Mouse (Mus musculus) midbrain, embryonic 16.5 days (tissue): ENCODE measurements around the gene Snd1. TPM values are rescaled to one million over a fixed set of nuclear protein-coding genes. Genes with fewer than 3 reads are reported as not detected.

ENCODE experiments used
- ATAC-seq: fragments of 200-750 bp; cut with Nextera tagmentation; 2 replicates; pipeline ENCODE4 v1.8.0; 2017; ENCODE audit warnings: moderate TSS enrichment
- H3K27ac ChIP-seq: fragments of 300-500 bp; sonication (generic); 2 replicates; pipeline ENCODE4 v1.5.1; 2014; ENCODE audit warnings: mild to moderate bottlenecking, low read length, mixed read lengths
- H3K27me3 ChIP-seq: fragments of 300-500 bp; sonication (generic); 2 replicates; pipeline ENCODE4 v1.6.1; 2014; ENCODE audit warnings: low read depth, low read length, mixed read lengths; ENCODE audit not compliant: control insufficient read depth, insufficient read depth
- H3K36me3 ChIP-seq: fragments of 300-500 bp; sonication (generic); 2 replicates; pipeline ENCODE4 v1.6.1; 2014; ENCODE audit warnings: mild to moderate bottlenecking, low read length, moderate library complexity, mixed read lengths; ENCODE audit not compliant: control insufficient read depth, insufficient read depth
- H3K4me1 ChIP-seq: fragments of 300-500 bp; sonication (generic); 2 replicates; pipeline ENCODE4 v1.6.1; 2014; ENCODE audit warnings: mild to moderate bottlenecking, low read length, mixed read lengths; ENCODE audit not compliant: control insufficient read depth, insufficient read depth
- H3K4me2 ChIP-seq: fragments of 300-500 bp; sonication (generic); 2 replicates; pipeline ENCODE4 v1.6.1; 2014; ENCODE audit warnings: mild to moderate bottlenecking, low read length, mixed read lengths
- H3K4me3 ChIP-seq: fragments of 300-500 bp; sonication (generic); 2 replicates; pipeline ENCODE4 v1.5.1; 2014; ENCODE audit warnings: low read depth, mild to moderate bottlenecking, low read length, moderate library complexity, mixed read lengths
- H3K9ac ChIP-seq: fragments of 300-500 bp; sonication (generic); 2 replicates; pipeline ENCODE4 v1.6.1; 2014; ENCODE audit warnings: low read depth, low read length, mixed read lengths
- H3K9me3 ChIP-seq: fragments of 300-500 bp; sonication (generic); replicated peaks from 2 replicates; pipeline ENCODE4 v1.6.1; 2014; ENCODE audit warnings: mild to moderate bottlenecking, low read length, mixed read lengths; ENCODE audit not compliant: control insufficient read depth, poor library complexity, severe bottlenecking
- WGBS: fragments of 180-500 bp; shearing (Covaris S2); extraction: QIAGEN DNeasy Blood & Tissue Kit; methylation state at CpG from one replicate; pipeline ENCODE4 v1.1.7; 2014; 5-methylcytosine and 5-hydroxymethylcytosine counted together
- polyA plus RNA-seq: library from polyadenylated mRNA; unstranded; fragments of >200 nt; fragmentation: Nextera tagmentation; extraction: Ambion mirVana; gene quantifications from 2 replicates; pipeline ENCODE4 v1.2.1, GENCODE M21; 2015

The Snd1 gene
- polyA plus RNA-seq, 1 experiment from 2014 or later: 82.8 TPM

DNA sequence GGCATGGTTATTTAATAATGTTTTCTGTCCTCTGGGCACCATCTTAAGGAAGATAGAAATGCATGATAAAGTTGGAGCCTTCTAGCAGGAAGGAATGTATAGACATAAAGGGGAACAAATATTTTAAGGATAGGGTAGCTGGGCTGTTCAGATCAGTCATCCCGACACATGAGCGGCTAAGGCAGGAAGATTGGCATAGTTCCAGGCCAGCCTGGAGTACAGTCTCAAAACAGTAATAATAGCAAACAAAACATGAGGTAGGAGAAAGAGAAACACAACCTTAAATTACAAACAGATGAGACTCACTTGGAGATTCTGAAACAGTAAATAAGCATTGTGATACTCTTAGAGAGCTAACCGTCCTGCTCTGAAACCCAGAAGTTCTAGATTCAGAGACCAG lies 276.2 kb downstream of the Snd1 start:
- peaks cover 12% of the 10 kb centered on the region for H3K4me1 ChIP-seq
- WGBS: 79% methylated on average over 3 of the region's 3 CpGs
- no peak overlapping the region for H3K27ac ChIP-seq
- no peaks in the 10 kb centered on the region for H3K27me3 ChIP-seq
- ATAC-seq: no peak
- H3K9ac ChIP-seq: no peak overlapping the region
- no peaks in the 10 kb centered on the region for H3K9me3 ChIP-seq
- no peak overlapping the region for H3K4me3 ChIP-seq
- no peaks in the 10 kb centered on the region for H3K36me3 ChIP-seq
- no peak overlapping the region for H3K4me2 ChIP-seq

DNA sequence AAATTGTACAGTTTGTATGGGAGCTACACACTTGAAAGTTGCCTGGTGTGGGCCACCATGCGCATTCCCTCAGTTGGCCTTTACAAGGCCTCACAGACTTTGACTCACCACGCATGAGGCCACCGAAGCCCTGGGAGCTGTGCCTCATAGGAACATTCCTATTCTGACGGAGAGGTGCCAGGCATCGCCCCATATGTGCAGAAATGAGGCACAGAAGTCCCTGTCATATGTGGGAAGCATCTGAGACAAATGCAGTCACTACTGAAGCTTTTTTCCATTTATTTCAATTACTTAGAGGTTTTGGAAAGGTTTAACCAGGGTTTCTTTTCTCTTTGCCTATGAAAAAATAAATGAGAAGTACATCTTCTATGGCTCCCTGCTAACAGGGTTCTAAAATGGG lies 278.3 kb downstream of the Snd1 start:
- 94% methylated on average over 5 of the region's 5 CpGs for WGBS
- Histone ChIP-seq H3K4me3 (no peak overlapping the region), H3K9me3 (no peaks in the 10 kb centered on the region), H3K27me3 (no peaks in the 10 kb centered on the region), H3K27ac (no peak overlapping the region), H3K4me1 (peaks cover 18% of the 10 kb centered on the region), H3K36me3 (no peaks in the 10 kb centered on the region), H3K4me2 (no peak overlapping the region), H3K9ac (no peak overlapping the region)
- ATAC-seq: no peak

DNA sequence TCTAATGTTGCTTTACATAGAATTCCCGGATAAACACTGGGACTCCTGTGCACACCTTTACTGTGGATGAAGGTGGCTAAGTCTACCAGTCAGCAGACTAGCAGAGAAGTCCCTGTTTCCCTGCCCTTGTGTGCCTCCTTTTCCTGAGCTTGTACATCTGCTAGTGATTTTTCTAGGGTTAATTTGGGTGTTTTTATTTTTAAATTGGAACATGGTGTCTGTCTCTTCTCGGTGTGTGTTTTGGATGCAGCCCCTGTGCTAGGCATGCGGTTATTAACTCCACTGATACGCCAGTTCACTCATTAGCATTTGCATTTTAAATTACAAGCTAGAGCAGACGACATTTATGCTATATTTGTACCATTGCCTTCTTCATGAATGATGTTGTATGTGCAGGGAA lies 278.7 kb downstream of the Snd1 start:
- 71% methylated on average over 5 of the region's 5 CpGs for WGBS
- Histone ChIP-seq H3K27me3 (no peaks in the 10 kb centered on the region), H3K4me2 (no peak overlapping the region), H3K36me3 (no peaks in the 10 kb centered on the region), H3K9ac (no peak overlapping the region), H3K4me3 (no peak overlapping the region), H3K4me1 (peaks cover 18% of the 10 kb centered on the region), H3K9me3 (no peaks in the 10 kb centered on the region), H3K27ac (no peak overlapping the region)
- ATAC-seq: no peak

DNA sequence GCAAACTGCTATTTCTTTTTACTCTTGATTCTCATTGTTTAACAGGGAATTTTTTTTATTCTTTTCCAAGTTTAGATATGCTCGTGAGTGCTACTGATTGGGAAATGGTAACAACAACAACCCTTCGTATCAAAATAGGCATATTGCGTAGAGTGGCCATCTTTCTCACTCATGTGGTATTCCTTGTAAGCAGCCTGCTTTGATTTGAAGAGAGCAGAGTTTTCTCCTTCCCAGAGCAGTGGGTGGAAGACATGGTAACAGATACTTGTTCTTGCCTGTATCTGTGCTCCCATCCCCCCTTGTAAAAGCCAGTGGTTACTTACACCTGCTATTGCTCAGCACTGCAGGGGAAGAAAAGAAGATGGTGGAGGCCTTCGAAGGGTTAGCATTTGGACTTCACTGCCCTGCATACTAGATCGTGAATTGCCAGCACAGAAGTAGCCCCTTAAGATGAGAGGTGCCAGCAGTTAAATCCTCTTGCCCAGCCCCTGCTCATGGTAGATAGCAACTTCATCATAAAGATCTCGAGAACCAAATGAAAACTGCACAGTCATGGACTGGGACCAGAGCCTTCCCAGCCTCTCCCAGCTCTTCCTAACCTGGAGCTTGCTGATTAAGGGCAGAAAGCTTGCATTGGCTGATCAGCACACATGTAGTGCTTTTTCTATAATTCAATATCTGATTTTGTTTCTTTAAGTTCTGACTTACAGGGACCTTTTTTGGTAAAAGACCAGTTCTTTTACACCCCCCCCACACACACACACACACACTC lies 279.4 kb downstream of the Snd1 start:
- Histone ChIP-seq H3K27me3 (no peaks in the 10 kb centered on the region), H3K4me2 (no peak overlapping the region), H3K27ac (no peak overlapping the region), H3K4me1 (peaks cover 18% of the 10 kb centered on the region), H3K9me3 (no peaks in the 10 kb centered on the region), H3K9ac (no peak overlapping the region), H3K36me3 (no peaks in the 10 kb centered on the region), H3K4me3 (no peak overlapping the region)
- WGBS: 91% methylated on average over 6 of the region's 6 CpGs
- ATAC-seq: no peak

- H3K9ac ChIP-seq: no peak overlapping the region
- WGBS: 20% methylated on average over 10 of the region's 10 CpGs
- H3K4me2 ChIP-seq: no peak overlapping the region
- no peaks in the 10 kb centered on the region for H3K9me3 ChIP-seq
- H3K27ac ChIP-seq: peak overlapping the region; percentile 69
- H3K36me3 ChIP-seq: no peaks in the 10 kb centered on the region
- no peaks in the 10 kb centered on the region for H3K27me3 ChIP-seq
- ATAC-seq: peak; percentile 82
- no peak overlapping the region for H3K4me3 ChIP-seq
- peaks cover 20% of the 10 kb centered on the region for H3K4me1 ChIP-seq
Measured at GRCm38 (mm10) chr6:28756306-28757018, 281.5 kb downstream of the Snd1 start.

DNA sequence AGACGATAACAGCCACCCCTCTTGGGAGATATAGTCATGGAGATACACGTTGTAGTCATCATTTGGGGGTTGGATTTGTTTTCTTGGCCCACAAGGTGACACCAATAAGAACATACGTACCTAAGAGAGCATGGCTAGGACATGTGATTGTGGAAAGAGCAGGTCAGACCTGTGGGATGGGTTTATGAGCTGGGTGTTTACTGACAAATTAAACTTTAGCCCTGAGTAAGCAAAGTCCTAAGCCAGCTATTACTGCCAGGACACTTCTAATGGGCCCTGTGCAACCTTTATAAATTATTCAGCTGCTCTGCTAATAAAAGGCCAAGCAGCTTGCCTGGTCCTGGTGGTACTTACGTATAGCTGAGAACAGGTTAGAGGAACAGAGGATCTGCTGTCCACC lies 283.4 kb downstream of the Snd1 start:
- H3K9me3 ChIP-seq: no peaks in the 10 kb centered on the region
- no peaks in the 10 kb centered on the region for H3K27me3 ChIP-seq
- no peak for ATAC-seq
- H3K4me3 ChIP-seq: no peak overlapping the region
- H3K27ac ChIP-seq: no peak overlapping the region
- 81% methylated on average over 4 of the region's 4 CpGs for WGBS
- no peaks in the 10 kb centered on the region for H3K36me3 ChIP-seq
- H3K4me2 ChIP-seq: no peak overlapping the region
- H3K9ac ChIP-seq: no peak overlapping the region
- peaks cover 24% of the 10 kb centered on the region for H3K4me1 ChIP-seq

DNA sequence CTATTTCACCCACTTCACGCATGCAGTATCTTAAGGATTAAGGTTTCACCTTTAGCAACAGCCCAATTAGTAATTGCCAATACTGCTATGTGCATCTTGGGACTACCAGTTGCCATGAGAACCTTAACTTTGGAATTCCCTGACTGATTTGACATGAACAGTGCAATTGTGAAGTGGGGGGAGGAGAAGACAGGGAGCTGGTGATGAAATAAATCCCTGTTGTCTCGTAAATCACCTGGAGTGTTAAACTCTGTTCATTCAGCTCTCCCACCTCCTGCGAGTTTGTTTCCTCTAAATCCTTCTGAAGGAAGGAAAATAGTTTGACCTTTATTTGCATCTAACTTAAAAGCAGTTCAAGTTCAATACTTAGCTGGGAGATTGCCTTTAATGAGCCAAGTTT lies 286.8 kb downstream of the Snd1 start:
- Histone ChIP-seq H3K4me3 (no peak overlapping the region), H3K27ac (no peak overlapping the region), H3K9ac (no peak overlapping the region), H3K9me3 (no peaks in the 10 kb centered on the region), H3K4me1 (peaks cover 7% of the 10 kb centered on the region), H3K4me2 (no peak overlapping the region), H3K36me3 (no peaks in the 10 kb centered on the region), H3K27me3 (no peaks in the 10 kb centered on the region)
- no peak for ATAC-seq
- WGBS: 17% methylated on average over 3 of the region's 3 CpGs

DNA sequence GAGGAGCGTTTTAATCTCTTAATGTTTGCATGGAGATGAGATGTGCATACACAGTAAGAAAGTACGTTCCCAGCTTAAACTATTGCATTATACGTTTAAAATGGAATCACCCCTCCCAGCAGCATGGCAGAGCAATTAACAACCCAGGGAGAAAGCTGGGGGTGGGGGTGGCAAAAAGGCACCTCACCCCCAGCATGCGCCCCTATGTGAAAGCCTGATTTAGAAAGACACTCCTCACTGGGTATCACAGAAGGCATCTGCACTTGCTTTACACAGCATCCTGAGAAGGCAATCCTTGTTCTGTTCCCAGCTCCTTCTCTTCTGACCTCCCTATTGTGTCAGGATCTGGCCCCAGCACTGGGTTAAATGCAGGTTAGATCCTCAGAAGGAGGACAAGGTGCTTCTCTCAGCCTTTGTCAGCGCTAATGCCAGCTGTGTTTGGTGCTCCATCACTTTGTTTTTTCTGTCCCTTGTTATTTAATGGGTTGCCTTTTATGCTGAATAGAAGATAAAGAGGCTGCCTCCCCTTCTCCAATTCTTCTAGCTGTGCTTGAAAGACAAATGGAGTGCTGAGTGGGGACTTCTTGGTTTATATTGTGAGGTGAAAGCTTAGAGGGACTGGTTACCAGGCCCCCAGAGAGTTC lies 287.3 kb downstream of the Snd1 start:
- no peaks in the 10 kb centered on the region for H3K27me3 ChIP-seq
- no peaks in the 10 kb centered on the region for H3K36me3 ChIP-seq
- ATAC-seq: no peak
- H3K9me3 ChIP-seq: no peaks in the 10 kb centered on the region
- H3K4me3 ChIP-seq: no peak overlapping the region
- H3K4me1 ChIP-seq: peaks cover 6% of the 10 kb centered on the region; the same call in 1 of the 2 replicates
- no peak overlapping the region for H3K27ac ChIP-seq
- no peak overlapping the region for H3K4me2 ChIP-seq
- WGBS: 9% methylated on average over 5 of the region's 5 CpGs
- H3K9ac ChIP-seq: no peak overlapping the region

- Histone ChIP-seq H3K4me2 (no peak overlapping the region), H3K9me3 (no peaks in the 10 kb centered on the region), H3K4me3 (no peak overlapping the region), H3K27me3 (no peaks in the 10 kb centered on the region), H3K4me1 (peaks cover 2% of the 10 kb centered on the region; the same call in 1 of the 2 replicates), H3K27ac (no peak overlapping the region), H3K36me3 (no peaks in the 10 kb centered on the region), H3K9ac (no peak overlapping the region)
- ATAC-seq: no peak
- WGBS: 90% methylated on average over 3 of the region's 3 CpGs
Measured at GRCm38 (mm10) chr6:28766622-28767021, 291.7 kb downstream of the Snd1 start.
